Mouse (Mus musculus) heart, postnatal 10 days (tissue): ENCODE results near the gene Mchr1. TPM values are rescaled to one million over a fixed set of nuclear protein-coding genes. Genes with fewer than 3 reads are reported as not detected.
A peak's percentile ranks its signal among the peaks of the same experiment; 100 is the strongest.
"Not testable (repeated sequence)": the region's sequence is repeated elsewhere in the genome, so short reads cannot be mapped to it uniquely, and the experiment has no call there.

Source experiments
- DNase-seq, 2 experiments: peaks; one replicate each; pipeline ENCODE4 v3.0.0; 2021
- intact Hi-C: fragments of 180-260 bp; cut with DNase I; formaldehyde crosslinking; loops from one replicate; pipeline ENCODE4 v1.15.1; 2025
- total RNA-seq, 2 experiments: library from RNA; stranded (reverse); gene quantifications; 2 replicates each; pipeline ENCODE4 v1.2.3; 2021

Mchr1 gene
- not detected for total RNA-seq

- intact Hi-C loops = no loop called here
Observed at GRCm38 (mm10) chr15:81235086-81235920, at the start of gene Mchr1. TSS of gene Mchr1 (plus strand) at chr15:81235499.

GRCm38 (mm10) chr15:81189061-81189460 lies 46.2 kb upstream of the Mchr1 start:
- peak in 1 of 2 experiments; percentile 33 for DNase-seq
- intact Hi-C loops = no loop called here

More at GRCm38 (mm10) chr15:81235086-81235920, at the start of gene Mchr1:
- DNase-seq = peak; percentile 32 to 48

GRCm38 (mm10) chr15:81190011-81190629 lies 45.2 kb upstream of the Mchr1 start:
- intact Hi-C loops = no loop called here
- peak in 1 of 2 experiments; percentile 37 for DNase-seq

GRCm38 (mm10) chr15:81190630-81191178 lies 44.6 kb upstream of the Mchr1 start, which contains the start of gene Mrtfa:
TSS of gene Mrtfa (minus strand) at chr15:81190757.
- intact Hi-C loops = no loop called here
- DNase-seq = peak; percentile 100

GRCm38 (mm10) chr15:81191303-81191702 lies 44.0 kb upstream of the Mchr1 start:
- DNase-seq = no peak
- intact Hi-C loops = no loop called here

GRCm38 (mm10) chr15:81192316-81192715 lies 43.0 kb upstream of the Mchr1 start:
- DNase-seq = no peak
- intact Hi-C loops = no loop called here

- intact Hi-C loops = no loop called here
- DNase-seq = no peak
Observed at GRCm38 (mm10) chr15:81192858-81193257, 42.4 kb upstream of the Mchr1 start.

GRCm38 (mm10) chr15:81194791-81195190 lies 40.5 kb upstream of the Mchr1 start:
- no peak for DNase-seq
- intact Hi-C loops = no loop called here

GRCm38 (mm10) chr15:81195447-81195846 lies 39.9 kb upstream of the Mchr1 start:
- intact Hi-C loops = no loop called here

GRCm38 (mm10) chr15:81197197-81197596 lies 38.1 kb upstream of the Mchr1 start:
- intact Hi-C loops = no loop called here

More at GRCm38 (mm10) chr15:81195447-81195846, 39.9 kb upstream of the Mchr1 start:
- DNase-seq = no peak

GRCm38 (mm10) chr15:81198447-81198846 lies 36.9 kb upstream of the Mchr1 start:
- intact Hi-C loops = no loop called here
- no peak for DNase-seq

More at GRCm38 (mm10) chr15:81197197-81197596, 38.1 kb upstream of the Mchr1 start:
- DNase-seq = no peak

- intact Hi-C loops = loop anchor here (1.0 kb wide), 2 partner anchors 126 to 172 kb away; no protein-coding TSS in a partner anchor
- DNase-seq = peak; percentile 66 to 84
Observed at GRCm38 (mm10) chr15:81199372-81199959, 35.8 kb upstream of the Mchr1 start.

GRCm38 (mm10) chr15:81202462-81202861 lies 32.8 kb upstream of the Mchr1 start:
- intact Hi-C loops = no loop called here
- DNase-seq = no peak

GRCm38 (mm10) chr15:81210496-81210895 lies 24.8 kb upstream of the Mchr1 start:
- no peak for DNase-seq
- intact Hi-C loops = no loop called here

- intact Hi-C loops = no loop called here
- DNase-seq = peak in 1 of 2 experiments; percentile 40
Observed at GRCm38 (mm10) chr15:81212976-81213375, 22.3 kb upstream of the Mchr1 start.

- intact Hi-C loops = no loop called here
- no peak for DNase-seq
Observed at GRCm38 (mm10) chr15:81216906-81217653, 18.2 kb upstream of the Mchr1 start.

GRCm38 (mm10) chr15:81219054-81219453 lies 16.2 kb upstream of the Mchr1 start:
- intact Hi-C loops = no loop called here
- no peak for DNase-seq

GRCm38 (mm10) chr15:81220051-81220450 lies 15.2 kb upstream of the Mchr1 start:
- intact Hi-C loops, DNase-seq: not testable (repeated sequence)

- intact Hi-C loops = no loop called here
- DNase-seq = no peak
Observed at GRCm38 (mm10) chr15:81221446-81221845, 13.9 kb upstream of the Mchr1 start.

- intact Hi-C loops = no loop called here
Observed at GRCm38 (mm10) chr15:81225016-81225415, 10.3 kb upstream of the Mchr1 start.

More at GRCm38 (mm10) chr15:81225016-81225415, 10.3 kb upstream of the Mchr1 start:
- DNase-seq = no peak
